Mouse (Mus musculus) CD8-positive naive resting alpha-beta T cell, adult 2 months (primary cell): Measurements from ENCODE around the gene Gtpbp8.

Experiments used
- DNase-seq, 2 experiments: peaks; one replicate each; pipeline ENCODE4 v3.0.0; 2022; ENCODE audit warnings: low read depth in 2 of 2, low spot score in 2 of 2

Gene Gtpbp8

GRCm38 (mm10) chr16:44725286-44726223, 20.6 kb downstream of the Gtpbp8 start:
- DNase-seq, result peak; percentile 60 to 73

DNA sequence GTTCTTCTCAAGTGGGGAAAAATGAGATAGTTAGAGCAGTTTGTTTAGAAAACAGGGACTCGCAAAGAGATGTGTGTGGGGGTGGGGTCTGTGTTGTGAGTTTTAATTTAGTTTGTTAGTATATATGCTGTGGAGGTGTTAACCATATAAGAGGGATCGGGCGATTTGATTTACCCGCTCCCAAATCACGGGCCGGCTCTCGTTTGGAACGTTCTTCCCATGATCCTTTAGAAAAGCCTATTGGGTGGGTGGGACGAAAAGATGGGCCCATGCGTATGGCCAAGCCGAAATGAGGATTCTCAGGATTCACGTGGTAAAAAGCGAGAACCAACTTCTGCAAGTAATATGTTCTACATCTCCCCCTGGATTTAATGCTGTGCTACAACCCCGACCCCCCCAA, 21.3 kb downstream of the Gtpbp8 start:
- DNase-seq, result no peak

DNA sequence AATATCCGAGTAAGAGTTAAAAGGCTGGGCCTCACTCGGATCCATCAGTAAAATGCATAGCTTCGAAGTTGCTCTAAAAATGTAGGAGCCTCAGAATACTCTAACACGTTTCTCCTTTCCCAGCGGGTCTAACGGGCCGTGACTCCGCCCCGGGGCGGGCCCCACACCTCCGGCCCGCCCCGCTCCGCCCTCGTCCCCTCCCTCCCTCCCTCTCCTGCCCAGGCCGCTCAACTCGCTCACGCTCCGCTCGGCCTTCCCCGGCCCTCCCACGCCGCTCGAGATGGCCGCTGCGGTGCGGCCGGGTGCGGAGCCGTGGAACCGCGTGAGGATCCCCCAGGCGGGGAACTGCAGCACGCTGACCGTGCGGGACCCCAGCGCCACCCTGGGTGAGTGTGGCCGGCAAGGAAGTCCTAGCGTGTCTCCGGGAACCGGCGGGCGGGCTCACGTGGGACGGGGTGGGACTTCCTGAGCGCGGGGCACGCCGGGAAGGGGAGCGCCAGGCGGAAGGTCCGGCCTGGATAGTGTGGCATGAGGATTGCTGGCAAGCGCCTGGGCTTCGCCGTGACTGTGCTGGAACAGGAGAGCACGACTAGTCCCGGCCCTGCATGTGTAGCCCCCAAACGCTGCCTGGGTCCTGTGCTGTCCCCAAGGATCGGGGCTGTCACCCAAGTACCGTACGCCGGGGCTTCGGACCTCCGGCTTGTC, 21.9 kb downstream of the Gtpbp8 start, which contains the start of gene Nepro:
TSS of gene Nepro (plus strand) at position 219 of the 705 bp plus-strand sequence.
- DNase-seq, result peak; percentile 71 to 83

GRCm38 (mm10) chr16:44722666-44723065, 23.5 kb downstream of the Gtpbp8 start:
- no peak for DNase-seq

DNA sequence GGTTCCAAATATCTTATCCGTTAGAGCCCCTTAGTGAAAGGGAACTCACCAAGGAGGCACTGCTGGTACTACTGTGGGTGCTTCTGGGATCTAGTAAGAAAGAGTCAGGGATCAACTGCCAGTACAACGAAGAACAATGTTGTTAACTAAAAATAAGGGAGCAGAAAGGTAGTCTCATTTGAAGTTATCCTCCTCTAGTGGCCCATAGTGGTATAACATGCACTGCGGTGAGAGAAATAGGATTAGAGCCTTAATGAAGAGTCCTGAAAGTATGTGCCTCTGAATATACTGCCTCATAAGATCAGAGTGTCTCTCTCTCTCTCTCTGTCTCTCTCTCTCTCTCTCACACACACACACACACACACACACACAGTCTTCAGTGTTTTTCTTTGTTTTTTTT, 25.6 kb downstream of the Gtpbp8 start:
- no peak for DNase-seq

DNA sequence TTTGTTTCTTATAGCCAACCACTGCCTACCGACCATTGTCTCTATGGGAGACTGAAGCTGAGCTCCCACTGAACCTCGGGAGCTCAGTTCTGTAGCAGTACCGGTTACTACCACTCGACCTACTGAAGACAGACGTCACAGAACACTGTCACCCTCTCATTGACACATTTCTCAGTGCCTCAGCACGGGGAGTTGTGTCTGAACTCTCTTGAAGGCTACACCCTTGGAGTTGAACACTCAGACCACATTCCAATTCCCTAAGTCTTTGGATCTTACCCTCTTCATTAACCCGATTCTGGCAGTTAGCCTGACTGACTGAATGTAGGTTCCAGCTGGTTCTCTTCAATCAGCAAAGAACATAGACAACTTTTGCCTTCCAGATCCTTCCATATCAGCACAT, 26.8 kb downstream of the Gtpbp8 start:
- DNase-seq, result no peak

- no peak for DNase-seq
These were observed 28.3 kb downstream of the Gtpbp8 start for GRCm38 (mm10) chr16:44717838-44718237.

- no peak for DNase-seq
These were observed 29.0 kb downstream of the Gtpbp8 start for GRCm38 (mm10) chr16:44717141-44717634.

DNA sequence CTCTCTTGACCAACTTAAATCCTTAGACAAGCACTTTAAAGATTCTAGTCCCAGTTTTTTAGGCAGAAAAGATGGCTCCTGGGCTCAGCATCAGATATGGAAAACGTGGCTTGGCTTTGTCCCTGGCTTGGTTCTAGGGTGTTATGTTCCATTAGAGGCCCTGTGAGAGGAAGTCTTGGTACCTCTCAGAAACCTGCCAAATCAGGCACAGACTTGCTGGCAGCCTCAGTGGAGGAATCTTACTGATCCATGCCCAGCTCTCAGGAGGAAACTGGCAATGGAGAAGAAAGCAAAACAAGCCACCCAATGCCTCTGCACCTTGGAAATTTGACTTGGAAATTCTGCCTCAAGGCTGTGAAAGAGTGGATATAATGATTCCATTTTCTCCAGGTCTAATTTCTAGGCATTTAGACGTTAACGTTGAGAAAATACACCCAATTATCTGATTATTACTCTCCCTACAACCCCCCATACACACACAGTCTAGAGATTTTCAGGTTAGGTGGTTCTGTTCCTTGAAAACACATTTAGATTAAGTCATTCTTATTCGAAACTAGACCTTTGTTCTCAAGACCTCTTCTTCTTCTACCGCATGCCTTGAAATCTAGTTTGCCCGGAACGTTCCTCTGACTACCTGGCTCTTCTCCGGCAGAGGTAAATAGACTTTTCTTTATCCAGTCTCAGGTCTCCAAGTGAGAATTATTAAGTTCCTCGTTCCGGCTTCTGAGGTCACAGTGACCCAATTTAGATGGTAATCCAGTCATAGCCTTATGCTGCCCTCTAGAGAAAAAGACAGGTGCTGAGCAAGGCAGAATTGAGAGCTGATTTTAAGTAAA, 29.6 kb downstream of the Gtpbp8 start:
- DNase-seq, result no peak

GRCm38 (mm10) chr16:44703458-44703857, 42.7 kb downstream of the Gtpbp8 start:
- no peak for DNase-seq

- no peak for DNase-seq
These were observed 43.9 kb downstream of the Gtpbp8 start for GRCm38 (mm10) chr16:44702272-44702671.

DNA sequence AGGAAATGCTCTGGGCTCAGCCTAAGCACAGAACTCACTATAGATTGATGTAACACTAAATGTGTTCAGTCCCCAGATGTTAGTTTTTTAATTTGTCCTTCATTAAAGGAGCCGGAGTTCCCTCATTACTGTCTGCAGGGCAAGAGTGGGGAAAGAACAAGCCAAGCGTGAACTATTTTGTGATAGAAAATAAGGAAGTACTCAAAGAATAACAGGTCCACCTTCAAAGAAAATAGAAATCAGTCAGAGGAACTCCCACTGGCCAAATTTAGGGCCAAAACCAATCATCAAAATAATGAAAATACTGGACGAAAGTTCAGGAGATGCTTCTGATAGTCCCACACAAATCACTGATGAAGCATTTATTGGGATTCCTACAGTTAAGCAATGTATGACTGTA, 45.0 kb downstream of the Gtpbp8 start:
- no peak for DNase-seq

- no peak for DNase-seq
These were observed 48.5 kb downstream of the Gtpbp8 start for GRCm38 (mm10) chr16:44697473-44698205.

DNA sequence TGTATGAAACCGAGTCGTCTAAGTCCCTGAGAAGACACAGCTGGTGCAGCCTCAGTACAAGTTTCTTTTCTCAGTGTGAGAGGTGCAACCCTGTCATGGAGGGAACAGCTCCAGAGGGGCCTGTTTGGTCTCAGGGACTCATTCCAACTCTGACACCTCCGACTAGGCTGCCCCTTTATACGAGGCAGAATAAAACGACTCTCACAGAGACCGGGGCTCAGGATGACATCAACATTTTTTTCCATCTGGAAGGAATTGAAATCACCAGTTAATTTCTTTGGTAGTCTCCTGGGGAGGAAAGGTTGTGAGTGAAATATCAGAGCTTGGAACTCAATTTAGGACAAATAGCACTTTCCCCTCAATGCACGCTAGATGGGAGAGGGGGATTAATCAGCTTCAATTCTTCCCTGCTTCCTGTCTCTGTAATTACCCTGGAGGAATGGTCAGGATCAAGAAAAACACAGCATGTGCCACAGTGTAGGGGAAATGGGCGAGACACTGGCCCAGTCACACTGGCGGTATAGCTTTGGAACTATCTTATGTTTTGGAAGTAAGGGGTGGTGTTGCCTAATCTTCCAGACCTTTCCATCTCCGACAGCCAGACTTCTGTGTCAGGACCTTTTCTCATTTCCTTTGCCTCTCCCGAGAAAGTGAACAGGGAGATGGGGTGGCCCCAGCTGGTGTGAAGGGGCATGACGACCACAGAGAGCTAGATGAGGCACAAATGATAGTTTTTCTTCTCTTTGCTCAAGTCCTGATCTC, 50.1 kb downstream of the Gtpbp8 start:
- no peak for DNase-seq

- DNase-seq, result no peak
These were observed 50.8 kb downstream of the Gtpbp8 start for GRCm38 (mm10) chr16:44695214-44695858.

GRCm38 (mm10) chr16:44693695-44694094, 52.5 kb downstream of the Gtpbp8 start:
- no peak for DNase-seq

GRCm38 (mm10) chr16:44692541-44692940, 53.6 kb downstream of the Gtpbp8 start:
- no peak for DNase-seq

DNA sequence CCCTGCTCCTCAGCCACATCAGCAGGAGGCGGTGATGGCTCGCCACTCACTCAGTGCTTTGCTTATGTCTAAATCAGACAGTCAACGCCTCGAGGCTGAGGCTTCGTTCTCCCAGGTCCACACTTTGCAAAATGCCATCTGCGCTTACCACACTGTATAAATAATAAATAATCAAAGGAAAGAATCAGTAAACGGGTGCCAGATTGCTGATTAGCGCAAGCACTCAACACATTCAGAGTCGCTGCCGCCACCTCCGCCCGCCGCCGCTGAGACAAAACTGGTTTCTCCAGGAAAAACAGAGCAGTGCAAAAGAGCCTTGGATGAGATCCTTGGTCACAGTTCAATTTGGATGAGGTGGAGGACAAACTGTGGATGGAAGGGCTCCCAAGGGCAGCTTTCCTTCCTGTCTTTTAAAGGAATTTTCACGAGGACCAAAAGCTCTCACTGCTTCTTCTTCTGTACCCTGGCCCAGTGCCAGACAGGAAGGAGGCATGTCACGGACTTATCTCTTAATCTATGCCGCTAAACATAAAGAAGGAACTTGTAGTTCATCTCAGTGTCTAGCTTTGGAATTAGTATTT, 54.5 kb downstream of the Gtpbp8 start:
- DNase-seq, result peak in 1 of 2 experiments; percentile 39

DNA sequence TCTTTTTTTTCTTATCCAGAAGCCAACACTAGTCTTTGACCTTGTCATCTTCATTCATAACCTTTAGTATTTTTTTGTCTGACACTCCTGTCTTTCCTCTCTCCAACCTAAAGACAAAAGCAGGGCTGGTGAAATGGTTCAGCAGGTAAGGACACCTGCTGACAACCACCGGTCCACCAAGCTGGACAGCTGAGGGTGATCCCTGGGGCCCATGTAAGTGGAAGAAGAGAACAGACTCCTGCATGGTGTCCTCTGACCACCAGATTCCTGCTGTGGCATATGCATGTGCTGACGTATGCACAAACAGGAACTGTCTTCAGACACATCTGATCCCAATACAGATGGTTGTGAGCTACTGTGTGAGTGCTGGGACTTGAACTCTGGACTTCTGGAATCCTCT, 55.1 kb downstream of the Gtpbp8 start:
- DNase-seq, result no peak
